Mouse (Mus musculus) heart, embryonic 13.5 days (tissue): ENCODE results near the gene Pkig. TPM values are rescaled to one million over a fixed set of nuclear protein-coding genes. Genes with fewer than 3 reads are reported as not detected.
A peak's percentile ranks its signal among the peaks of the same experiment; 100 is the strongest.

Experiments used
- ATAC-seq: fragments of 200-750 bp; cut with Nextera tagmentation; 2 replicates; pipeline ENCODE4 v1.8.0; 2017; ENCODE audit warnings: moderate TSS enrichment; ENCODE audit not compliant: insufficient number of reproducible peaks, low FRiP score, low TSS enrichment; ENCODE audit errors: extremely low read depth
- H3K27ac ChIP-seq: fragments of 300-500 bp; sonication (generic); replicated peaks from 2 replicates; pipeline ENCODE4 v1.5.1; 2015; ENCODE audit warnings: moderate library complexity, mild to moderate bottlenecking, inconsistent platforms
- H3K27me3 ChIP-seq: fragments of 300-500 bp; sonication (generic); replicated peaks from 2 replicates; pipeline ENCODE4 v1.6.1; 2015; ENCODE audit warnings: mild to moderate bottlenecking, inconsistent platforms
- H3K36me3 ChIP-seq: fragments of 300-500 bp; sonication (generic); 2 replicates; pipeline ENCODE4 v1.6.1; 2015; ENCODE audit warnings: mild to moderate bottlenecking, inconsistent platforms
- H3K4me1 ChIP-seq: fragments of 300-500 bp; sonication (generic); 2 replicates; pipeline ENCODE4 v1.6.1; 2015; ENCODE audit warnings: inconsistent platforms
- H3K4me2 ChIP-seq: fragments of 300-500 bp; sonication (generic); 2 replicates; pipeline ENCODE4 v1.6.1; 2015; ENCODE audit warnings: inconsistent platforms, mild to moderate bottlenecking, moderate library complexity
- H3K4me3 ChIP-seq: fragments of 300-500 bp; sonication (generic); 2 replicates; pipeline ENCODE4 v1.5.1; 2015; ENCODE audit warnings: moderate library complexity, mild to moderate bottlenecking, inconsistent platforms
- H3K9ac ChIP-seq: fragments of 300-500 bp; sonication (generic); 2 replicates; pipeline ENCODE4 v1.6.1; 2015; ENCODE audit warnings: inconsistent platforms, mild to moderate bottlenecking, moderate library complexity
- H3K9me3 ChIP-seq: fragments of 300-500 bp; sonication (generic); 2 replicates; pipeline ENCODE4 v1.6.1; 2016; ENCODE audit warnings: inconsistent platforms
- WGBS: fragments of 180-500 bp; shearing (Covaris S2); methylation state at CpG from one replicate; pipeline ENCODE4 v1.1.7; 2015; ENCODE audit warnings: mixed read lengths; 5-methylcytosine and 5-hydroxymethylcytosine counted together
- polyA plus RNA-seq: library from polyadenylated mRNA; unstranded; fragments of >200 nt; fragmentation: Nextera tagmentation; extraction: Ambion mirVana; gene quantifications from 2 replicates; pipeline ENCODE4 v1.2.1, GENCODE M21; 2015

Pkig gene
- polyA plus RNA-seq, 1 experiment from 2014 or later = 233 TPM

DNA sequence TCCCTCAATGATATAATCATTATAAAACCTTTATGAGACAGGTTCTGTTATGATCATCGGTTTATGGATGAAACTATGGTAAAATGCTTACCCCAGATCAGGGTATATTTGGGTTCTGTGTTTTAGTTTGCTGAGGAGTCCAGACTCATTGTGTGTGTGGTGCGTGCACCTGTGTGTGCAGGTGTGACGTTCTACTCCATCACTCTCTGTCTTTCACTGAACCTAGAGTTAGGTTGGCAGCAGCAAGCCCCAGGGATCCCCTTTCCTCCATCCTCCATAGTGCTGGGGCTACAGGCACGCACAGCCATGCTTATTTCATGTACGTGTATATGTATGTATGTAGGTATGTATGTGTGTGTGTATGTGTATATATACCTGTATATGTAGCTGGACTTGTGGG is 3.9 kb downstream of the Pkig start:
- H3K27ac ChIP-seq = 0 out of 2 replicates have a peak overlapping the region, but pooled peaks have one; percentile 2
- no peaks in the 10 kb centered on the region for H3K27me3 ChIP-seq
- H3K4me1 ChIP-seq = peaks cover 66% of the 10 kb centered on the region
- WGBS = 93% methylated on average over 5 of the region's 5 CpGs
- no peak overlapping the region for H3K4me2 ChIP-seq
- H3K9me3 ChIP-seq = no peaks in the 10 kb centered on the region; the same call in 1 of the 2 replicates
- no peak overlapping the region for H3K4me3 ChIP-seq
- H3K9ac ChIP-seq = 0 out of 2 replicates have a peak overlapping the region, but pooled peaks have one; percentile 14
- peaks cover 13% of the 10 kb centered on the region for H3K36me3 ChIP-seq
- ATAC-seq = no peak

DNA sequence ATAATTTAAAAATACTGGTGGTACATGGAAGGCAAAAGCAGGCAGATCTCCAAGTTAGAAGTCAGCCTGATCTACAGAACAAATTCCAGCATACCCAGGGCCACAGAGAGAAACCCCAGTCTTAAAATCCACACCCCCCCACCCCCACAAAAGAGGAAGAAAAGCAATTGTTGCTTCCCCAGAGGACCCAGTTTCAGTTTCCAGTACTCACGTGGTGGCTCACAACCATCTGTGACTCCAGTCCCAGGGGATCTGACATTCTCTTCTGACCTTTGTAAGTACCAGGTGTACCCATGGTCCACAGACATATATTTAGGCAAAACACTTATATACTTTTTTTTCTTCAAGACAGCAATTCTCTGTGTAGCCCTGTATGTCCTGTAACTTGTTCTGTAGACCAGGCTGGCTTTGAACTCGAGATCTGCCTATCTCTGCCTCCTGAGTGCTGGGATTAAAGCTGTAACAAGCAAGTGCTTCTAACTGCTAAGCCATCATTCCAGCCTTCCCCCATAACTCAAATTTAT is 4.6 kb downstream of the Pkig start:
- Histone ChIP-seq H3K4me3 (no peak overlapping the region), H3K27ac (no peak overlapping the region), H3K9me3 (no peaks in the 10 kb centered on the region; the same call in 1 of the 2 replicates), H3K4me1 (peaks cover 66% of the 10 kb centered on the region), H3K9ac (no peak overlapping the region), H3K4me2 (no peak overlapping the region), H3K27me3 (no peaks in the 10 kb centered on the region), H3K36me3 (peaks cover 13% of the 10 kb centered on the region)
- WGBS = 63% methylated on average over 2 of the region's 2 CpGs
- ATAC-seq = no peak

DNA sequence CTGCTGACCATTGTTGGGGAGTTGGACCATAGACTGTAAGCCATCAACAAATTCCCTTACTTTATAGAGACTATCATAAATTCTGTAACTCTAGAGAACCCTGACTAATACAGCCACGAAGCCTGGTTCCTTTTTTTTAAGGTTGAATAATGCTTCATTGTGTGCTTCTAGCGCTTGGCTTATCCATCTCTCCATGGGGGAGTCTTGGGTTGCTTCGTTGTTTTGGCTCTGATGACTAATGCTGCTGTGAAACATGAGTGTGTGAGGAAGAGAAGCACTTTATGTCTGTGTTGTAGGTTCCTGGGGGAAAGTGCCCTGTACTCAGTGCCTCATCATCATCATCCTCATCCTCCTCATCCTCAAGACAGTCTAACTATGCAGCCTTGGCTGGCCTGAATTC is 5.7 kb downstream of the Pkig start:
- Histone ChIP-seq H3K9me3 (no peaks in the 10 kb centered on the region; the same call in 1 of the 2 replicates), H3K36me3 (peaks cover 13% of the 10 kb centered on the region), H3K4me1 (peaks cover 65% of the 10 kb centered on the region), H3K27me3 (no peaks in the 10 kb centered on the region), H3K27ac (0 out of 2 replicates have a peak overlapping the region, but pooled peaks have one; percentile 34), H3K4me2 (no peak overlapping the region), H3K4me3 (no peak overlapping the region), H3K9ac (no peak overlapping the region)
- ATAC-seq = no peak
- 72% methylated on average over 3 of the region's 3 CpGs for WGBS

DNA sequence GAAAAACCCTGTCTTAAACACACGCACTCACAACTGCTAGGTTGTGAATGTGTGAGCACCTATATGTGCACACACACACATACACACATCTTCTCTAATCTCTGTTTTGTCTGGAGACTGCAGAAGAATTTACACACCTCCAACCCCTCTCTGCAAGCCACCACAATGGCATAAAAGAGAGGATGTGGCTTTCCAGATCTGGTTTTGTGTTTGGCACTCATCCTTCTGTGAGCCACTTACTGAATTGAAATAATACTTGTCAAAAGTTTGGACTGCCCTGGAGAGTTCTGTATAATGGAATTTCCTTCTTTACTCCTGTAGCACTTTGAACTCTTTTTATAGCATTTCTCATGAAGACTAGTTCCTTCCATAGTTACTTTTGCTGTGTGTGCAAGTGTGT is 8.9 kb downstream of the Pkig start:
- H3K9ac ChIP-seq = no peak overlapping the region
- peaks cover 51% of the 10 kb centered on the region for H3K4me1 ChIP-seq
- no peak overlapping the region for H3K27ac ChIP-seq
- H3K36me3 ChIP-seq = peaks cover 13% of the 10 kb centered on the region
- H3K4me2 ChIP-seq = no peak overlapping the region
- WGBS = 87% methylated on average over 1 of the region's 1 CpGs
- H3K9me3 ChIP-seq = no peaks in the 10 kb centered on the region; the same call in 1 of the 2 replicates
- no peak for ATAC-seq
- no peaks in the 10 kb centered on the region for H3K27me3 ChIP-seq
- no peak overlapping the region for H3K4me3 ChIP-seq

DNA sequence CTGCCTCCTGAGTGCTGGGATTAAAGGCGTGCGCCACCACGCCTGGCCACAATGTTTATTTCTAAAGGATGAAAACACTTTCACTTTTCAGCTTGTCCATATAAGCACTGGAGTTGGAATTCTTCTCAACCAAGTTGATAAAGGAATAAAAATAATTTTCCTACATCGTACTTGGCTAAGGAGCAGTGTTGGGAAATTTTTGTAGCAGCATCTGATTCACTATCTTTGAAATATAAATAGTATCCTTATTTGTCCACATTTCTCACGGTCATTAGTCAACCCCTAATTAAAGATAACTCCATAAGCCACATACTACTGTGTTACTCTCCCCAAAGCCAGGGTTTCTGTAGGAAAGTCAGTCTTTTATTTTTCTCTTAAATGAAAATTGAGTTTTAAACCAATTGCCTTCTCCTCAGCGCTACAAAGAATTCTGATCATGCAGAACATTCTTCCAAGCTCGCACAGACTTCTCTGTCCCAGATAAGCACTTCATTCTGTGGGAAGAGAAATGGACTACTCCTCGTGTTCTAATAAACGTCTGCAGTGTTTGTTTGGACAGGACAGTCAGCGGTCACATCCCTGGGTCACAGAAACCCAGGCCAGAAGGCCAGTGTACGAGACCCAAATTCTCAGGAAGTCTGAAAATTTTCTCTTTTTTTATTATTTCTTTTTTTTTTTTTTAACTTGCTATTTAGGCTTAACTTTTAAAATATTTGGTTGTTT is 12.8 kb downstream of the Pkig start:
- Histone ChIP-seq H3K27ac (peak overlapping the region; percentile 86), H3K27me3 (no peaks in the 10 kb centered on the region), H3K4me2 (peak overlapping the region; percentile 42), H3K4me3 (no peak overlapping the region), H3K36me3 (peaks cover 7% of the 10 kb centered on the region), H3K9ac (0 out of 2 replicates have a peak overlapping the region, but pooled peaks have one; percentile 14), H3K4me1 (peaks cover 48% of the 10 kb centered on the region), H3K9me3 (no peaks in the 10 kb centered on the region; the same call in 1 of the 2 replicates)
- no peak for ATAC-seq
- 41% methylated on average over 11 of the region's 11 CpGs for WGBS

DNA sequence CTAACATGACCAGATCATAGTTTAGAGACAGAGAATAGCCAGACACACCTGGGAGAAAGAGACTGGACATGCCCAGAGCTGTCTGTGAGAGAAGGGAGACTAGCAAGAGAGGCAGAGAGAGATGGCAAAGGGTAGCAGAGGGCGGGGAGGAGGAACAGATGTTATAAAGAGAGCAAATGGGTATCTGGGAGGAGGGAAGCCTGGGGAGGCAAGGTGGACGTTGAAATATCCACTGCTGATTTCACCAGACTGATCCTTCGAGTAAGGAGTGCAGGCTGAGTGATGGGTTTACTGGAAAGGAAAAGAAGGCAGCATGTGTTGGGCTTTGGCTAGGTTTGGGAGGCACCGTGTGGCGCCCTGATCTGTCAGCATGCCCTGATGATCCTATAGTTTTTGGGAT is 16.2 kb downstream of the Pkig start:
- no peaks in the 10 kb centered on the region for H3K9me3 ChIP-seq
- 69% methylated on average over 5 of the region's 5 CpGs for WGBS
- no peak for ATAC-seq
- no peaks in the 10 kb centered on the region for H3K27me3 ChIP-seq
- peaks cover 59% of the 10 kb centered on the region for H3K4me1 ChIP-seq
- peak overlapping the region; percentile 64; the same call in 1 of the 2 replicates for H3K9ac ChIP-seq
- H3K36me3 ChIP-seq = no peaks in the 10 kb centered on the region
- peak overlapping the region; percentile 36; the same call in 1 of the 2 replicates for H3K4me2 ChIP-seq
- no peak overlapping the region for H3K4me3 ChIP-seq
- H3K27ac ChIP-seq = peak overlapping the region; percentile 86

DNA sequence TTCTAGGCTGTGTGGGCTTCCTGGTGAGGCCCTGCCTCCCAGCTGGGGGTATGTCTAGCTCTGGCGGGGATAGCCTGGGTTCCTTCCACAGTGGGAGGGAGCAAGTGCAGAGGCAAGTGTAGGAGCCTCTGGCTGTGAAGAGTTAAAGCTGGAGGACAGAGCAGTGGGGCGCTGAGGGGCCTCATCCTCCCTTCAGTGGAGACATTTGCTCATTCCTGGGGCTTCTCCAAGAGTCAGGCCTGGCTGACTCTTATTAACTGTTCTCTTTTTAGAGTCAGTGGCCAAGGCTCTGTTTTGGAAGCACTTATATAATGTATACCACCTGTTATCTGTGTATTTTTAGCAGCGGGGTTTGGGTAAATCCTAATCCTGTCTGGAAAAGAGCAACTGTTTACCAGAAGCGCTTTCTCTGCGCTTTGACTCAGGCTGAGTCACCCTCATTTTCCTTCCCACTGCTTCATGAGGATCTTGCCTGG is 17.0 kb downstream of the Pkig start:
- Histone ChIP-seq H3K27ac (peak overlapping the region; percentile 86), H3K4me3 (no peak overlapping the region), H3K9ac (peak overlapping the region; percentile 64), H3K4me2 (peak overlapping the region; percentile 36), H3K36me3 (no peaks in the 10 kb centered on the region), H3K4me1 (peaks cover 59% of the 10 kb centered on the region), H3K27me3 (no peaks in the 10 kb centered on the region), H3K9me3 (no peaks in the 10 kb centered on the region)
- WGBS = 21% methylated on average over 5 of the region's 5 CpGs
- peak; percentile 45; the same call in 1 of the 2 replicates for ATAC-seq

DNA sequence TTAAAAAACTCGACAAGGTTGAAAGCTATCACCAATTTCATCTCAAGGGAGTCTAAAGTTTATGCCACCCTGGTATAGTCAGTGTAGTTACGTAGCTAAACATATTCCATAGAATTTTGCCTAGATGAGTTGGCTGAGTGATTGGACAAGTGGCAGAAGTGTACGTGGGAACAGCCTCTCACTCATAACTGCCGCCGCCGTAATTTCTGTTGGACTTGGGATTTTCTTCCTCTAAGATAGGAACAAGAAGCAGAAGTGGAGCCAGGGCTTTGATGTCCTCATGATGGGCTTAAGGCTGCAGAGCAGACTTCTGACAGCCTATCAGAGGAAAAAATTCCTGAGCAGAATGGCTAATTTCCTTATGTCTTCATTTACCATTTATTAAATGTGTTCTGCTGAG is 17.5 kb downstream of the Pkig start:
- Histone ChIP-seq H3K27me3 (no peaks in the 10 kb centered on the region), H3K4me1 (peaks cover 56% of the 10 kb centered on the region), H3K9ac (peak overlapping the region; percentile 64; the same call in 1 of the 2 replicates), H3K36me3 (0 out of 2 replicates have a peak, but pooled peaks cover 2% of the 10 kb centered on the region), H3K9me3 (no peaks in the 10 kb centered on the region), H3K4me3 (no peak overlapping the region), H3K27ac (peak overlapping the region; percentile 86), H3K4me2 (peak overlapping the region; percentile 36)
- no peak for ATAC-seq
- 40% methylated on average over 6 of the region's 6 CpGs for WGBS

DNA sequence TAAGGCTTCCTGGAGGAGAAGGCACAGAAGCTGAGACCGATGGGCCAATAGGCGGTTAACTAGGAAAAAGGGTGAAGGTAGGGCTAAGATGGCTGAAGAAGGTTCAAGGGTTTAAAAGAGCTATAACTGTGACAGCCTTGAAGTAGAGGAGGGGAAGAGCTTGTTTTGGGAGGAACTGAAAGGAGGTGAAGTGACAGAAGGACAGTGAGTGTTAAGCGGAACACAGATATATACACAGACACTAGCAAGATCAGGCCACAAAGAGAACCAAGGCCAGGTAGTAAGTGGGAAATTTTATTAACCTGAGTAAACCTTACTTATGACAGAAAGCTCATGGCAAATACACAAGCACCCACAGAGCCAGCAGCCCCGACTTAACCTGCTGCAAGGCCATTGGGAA is 18.1 kb downstream of the Pkig start:
- 83% methylated on average over 4 of the region's 4 CpGs for WGBS

DNA sequence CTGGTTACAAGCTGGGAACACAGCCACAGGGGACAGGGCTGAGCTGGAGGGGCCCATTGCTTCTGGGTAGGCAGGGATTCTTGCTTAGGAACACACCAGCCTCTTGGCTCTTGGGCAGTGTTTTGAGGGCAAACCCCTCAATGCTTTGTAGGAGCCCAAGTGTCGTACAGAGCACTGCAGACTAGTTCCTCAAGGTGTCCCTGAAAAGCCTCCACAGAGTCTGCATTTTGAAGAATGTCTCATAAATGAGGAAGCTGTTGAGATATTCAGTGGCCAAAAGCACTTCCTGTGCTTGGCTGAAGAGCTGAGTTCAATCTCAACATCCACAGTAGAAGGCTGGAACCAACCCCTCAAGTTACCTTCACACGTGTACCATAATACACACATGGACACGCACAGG is 18.6 kb downstream of the Pkig start:
- no peaks in the 10 kb centered on the region for H3K27me3 ChIP-seq
- H3K4me3 ChIP-seq = no peak overlapping the region
- H3K4me2 ChIP-seq = no peak overlapping the region
- ATAC-seq = no peak
- H3K36me3 ChIP-seq = 0 out of 2 replicates have a peak, but pooled peaks cover 9% of the 10 kb centered on the region
- H3K4me1 ChIP-seq = peaks cover 51% of the 10 kb centered on the region
- 83% methylated on average over 3 of the region's 3 CpGs for WGBS
- peak overlapping the region; percentile 64; the same call in 1 of the 2 replicates for H3K9ac ChIP-seq
- no peaks in the 10 kb centered on the region for H3K9me3 ChIP-seq
- peak overlapping the region; percentile 86 for H3K27ac ChIP-seq

More for the DNA sequence above, 18.1 kb downstream of the Pkig start:
- H3K27ac ChIP-seq = peak overlapping the region; percentile 86
- no peaks in the 10 kb centered on the region for H3K27me3 ChIP-seq
- no peaks in the 10 kb centered on the region for H3K9me3 ChIP-seq
- peak overlapping the region; percentile 36; the same call in 1 of the 2 replicates for H3K4me2 ChIP-seq
- ATAC-seq = no peak
- H3K9ac ChIP-seq = peak overlapping the region; percentile 64; the same call in 1 of the 2 replicates
- 0 out of 2 replicates have a peak, but pooled peaks cover 8% of the 10 kb centered on the region for H3K36me3 ChIP-seq
- H3K4me3 ChIP-seq = no peak overlapping the region
- H3K4me1 ChIP-seq = peaks cover 51% of the 10 kb centered on the region

DNA sequence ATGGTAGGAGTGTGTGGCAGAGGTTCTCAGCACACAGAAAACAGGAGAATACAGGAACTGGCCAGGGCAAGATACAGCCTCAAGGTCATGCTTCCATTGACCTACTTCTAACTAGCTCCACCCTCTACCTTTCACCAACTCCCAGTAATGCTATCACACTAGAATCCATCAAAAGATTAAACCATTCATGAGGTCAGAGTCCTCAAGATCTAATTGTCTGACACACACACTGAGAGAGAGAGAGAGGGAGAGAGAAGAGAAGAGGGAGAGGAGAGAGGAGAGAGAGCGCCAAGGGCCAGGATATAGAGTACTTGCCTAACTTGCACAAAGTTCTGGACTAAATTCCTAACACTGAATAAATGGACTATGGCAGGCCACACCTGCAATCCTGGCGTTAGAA is 24.2 kb downstream of the Pkig start:
- Histone ChIP-seq H3K36me3 (0 out of 2 replicates have a peak, but pooled peaks cover 9% of the 10 kb centered on the region), H3K27ac (peak overlapping the region; percentile 58), H3K4me1 (peaks cover 53% of the 10 kb centered on the region), H3K9me3 (no peaks in the 10 kb centered on the region), H3K9ac (no peak overlapping the region), H3K4me3 (no peak overlapping the region), H3K4me2 (no peak overlapping the region), H3K27me3 (no peaks in the 10 kb centered on the region)
- no peak for ATAC-seq
- WGBS = 79% methylated on average over 2 of the region's 2 CpGs
